Mouse (Mus musculus) 3134 (cell line): ENCODE measurements around the gene Unc5b.

ENCODE experiments used
- DNase-seq: peaks from one replicate; pipeline ENCODE4 v3.0.0-alpha.2; 2011; ENCODE audit warnings: low spot score; ENCODE audit not compliant: insufficient read length; ENCODE audit errors: extremely low read depth

Gene Unc5b

GRCm38 (mm10) chr10:60801168-60801897 lies 30.0 kb downstream of the Unc5b start:
- DNase-seq = no peak

GRCm38 (mm10) chr10:60800295-60801167 lies 30.9 kb downstream of the Unc5b start:
- DNase-seq = no peak

GRCm38 (mm10) chr10:60797682-60798422 lies 33.5 kb downstream of the Unc5b start:
- DNase-seq = no peak

- no peak for DNase-seq
These were observed 34.9 kb downstream of the Unc5b start for GRCm38 (mm10) chr10:60796474-60796873.

GRCm38 (mm10) chr10:60796028-60796427 lies 35.4 kb downstream of the Unc5b start:
- DNase-seq = no peak

GRCm38 (mm10) chr10:60794792-60795191 lies 36.6 kb downstream of the Unc5b start:
- DNase-seq = no peak

GRCm38 (mm10) chr10:60794374-60794773 lies 37.0 kb downstream of the Unc5b start:
- DNase-seq = no peak

GRCm38 (mm10) chr10:60792841-60793240 lies 38.5 kb downstream of the Unc5b start:
- no peak for DNase-seq

- DNase-seq = no peak
These were observed 39.0 kb downstream of the Unc5b start for GRCm38 (mm10) chr10:60792365-60792764.

- DNase-seq = no peak
These were observed 40.5 kb downstream of the Unc5b start for GRCm38 (mm10) chr10:60790912-60791311.

- DNase-seq = no peak
These were observed 43.9 kb downstream of the Unc5b start for GRCm38 (mm10) chr10:60787303-60788074.

GRCm38 (mm10) chr10:60783608-60784007 lies 47.8 kb downstream of the Unc5b start:
- no peak for DNase-seq

- peak; percentile 64 for DNase-seq
These were observed 51.8 kb downstream of the Unc5b start for GRCm38 (mm10) chr10:60779628-60780027.

- no peak for DNase-seq
These were observed 52.8 kb downstream of the Unc5b start for GRCm38 (mm10) chr10:60778542-60778941.

- DNase-seq = no peak
These were observed 55.9 kb downstream of the Unc5b start for GRCm38 (mm10) chr10:60775473-60775872.

GRCm38 (mm10) chr10:60774616-60775015 lies 56.8 kb downstream of the Unc5b start:
- DNase-seq = no peak

- DNase-seq = no peak
These were observed 60.5 kb downstream of the Unc5b start for GRCm38 (mm10) chr10:60770855-60771254.

- DNase-seq = no peak
These were observed 62.8 kb downstream of the Unc5b start for GRCm38 (mm10) chr10:60768614-60769013.

GRCm38 (mm10) chr10:60767400-60767799 lies 64.0 kb downstream of the Unc5b start:
- DNase-seq = no peak

GRCm38 (mm10) chr10:60762126-60762525 lies 69.3 kb downstream of the Unc5b start:
- DNase-seq = no peak
